Mouse (Mus musculus): ENCODE data around the gene Spata9.
"Not testable (repeated sequence)": the region's sequence is repeated elsewhere in the genome, so short reads cannot be mapped to it uniquely, and the experiment has no call there.

Gene Spata9

DNA sequence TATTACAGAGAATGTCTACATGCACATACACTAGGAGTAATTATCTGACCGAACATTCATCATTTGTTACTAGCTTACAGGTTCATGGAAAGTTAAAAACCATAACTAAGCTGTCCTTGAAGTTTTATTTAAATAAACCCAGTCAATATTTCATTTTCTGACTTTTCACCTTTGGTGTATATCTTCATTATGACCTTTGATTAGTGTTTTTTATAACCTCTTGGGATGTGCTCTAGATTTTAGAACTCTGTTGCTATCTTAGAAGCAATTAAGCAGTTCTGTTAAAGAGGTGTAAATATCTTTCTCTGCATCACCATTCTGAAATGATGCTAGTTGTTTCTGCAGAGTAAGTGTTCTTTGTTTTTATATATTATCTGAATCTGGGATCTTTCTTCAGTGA lies at the start of gene Spata9:
Spata9 (plus strand) TSS at position 301 of the 400 bp plus-strand sequence.
- no peak for DNase-seq (ENCODE audit: low spot score)

DNA sequence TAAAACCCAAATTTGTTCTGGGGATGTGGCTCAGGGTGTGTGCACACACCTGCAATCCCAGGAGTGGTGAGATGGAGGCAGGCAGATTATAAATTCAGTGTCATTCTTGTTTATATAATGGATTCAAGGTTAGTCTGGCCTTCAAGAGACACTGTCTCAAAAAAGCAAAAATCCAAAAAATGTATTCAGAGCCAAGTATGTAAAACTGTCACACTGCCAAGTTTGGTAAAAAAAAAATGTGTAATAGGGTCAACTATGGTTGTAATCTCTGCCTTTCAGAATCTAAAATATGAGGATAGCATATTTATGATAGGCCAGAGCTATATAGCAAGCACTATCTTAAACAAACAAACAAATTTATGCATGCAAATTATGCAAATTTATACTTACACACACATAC lies 39.0 kb upstream of the Spata9 start:
- DNase-seq (ENCODE audit: low spot score) = no peak

DNA sequence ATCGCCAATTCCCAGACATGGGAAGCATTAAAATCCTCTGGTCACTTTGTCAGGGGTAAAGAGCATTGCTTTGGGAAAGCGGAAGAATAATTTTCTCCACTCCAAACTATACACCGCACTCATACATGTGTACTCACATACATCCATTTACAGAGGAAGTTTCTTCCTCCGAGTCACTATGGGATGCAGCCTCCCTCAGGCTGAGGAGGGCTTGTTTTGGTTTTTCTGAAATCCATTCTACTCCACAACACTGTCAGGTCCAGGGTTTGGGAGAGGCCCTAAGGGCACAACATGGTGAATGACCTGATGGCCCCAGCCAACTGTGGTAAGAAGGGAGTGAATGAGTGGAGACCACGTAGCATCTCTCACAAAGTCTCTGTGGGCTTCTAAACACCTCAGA lies 37.9 kb upstream of the Spata9 start:
- DNase-seq (ENCODE audit: low spot score) = not testable (repeated sequence)

DNA sequence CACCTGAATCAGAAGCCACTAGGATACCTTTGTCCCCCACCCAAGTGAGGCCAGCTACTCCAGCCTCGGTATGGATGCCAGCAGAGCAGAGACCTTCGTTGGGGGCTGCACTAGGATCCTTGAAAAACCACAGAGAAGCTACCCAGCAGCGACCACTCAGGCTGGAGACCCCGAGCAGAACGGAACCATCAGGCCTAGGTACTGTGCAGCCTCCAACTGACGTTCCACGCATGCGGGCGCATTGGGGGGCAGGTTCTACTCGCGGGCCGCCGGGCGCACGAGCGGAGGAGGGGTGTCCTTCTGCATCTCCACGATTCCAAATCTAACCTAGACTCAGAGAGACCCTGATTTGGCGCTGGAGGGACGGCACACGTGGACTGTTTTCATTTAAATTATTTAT lies 36.9 kb upstream of the Spata9 start:
- no peak for DNase-seq (ENCODE audit: low spot score)

DNA sequence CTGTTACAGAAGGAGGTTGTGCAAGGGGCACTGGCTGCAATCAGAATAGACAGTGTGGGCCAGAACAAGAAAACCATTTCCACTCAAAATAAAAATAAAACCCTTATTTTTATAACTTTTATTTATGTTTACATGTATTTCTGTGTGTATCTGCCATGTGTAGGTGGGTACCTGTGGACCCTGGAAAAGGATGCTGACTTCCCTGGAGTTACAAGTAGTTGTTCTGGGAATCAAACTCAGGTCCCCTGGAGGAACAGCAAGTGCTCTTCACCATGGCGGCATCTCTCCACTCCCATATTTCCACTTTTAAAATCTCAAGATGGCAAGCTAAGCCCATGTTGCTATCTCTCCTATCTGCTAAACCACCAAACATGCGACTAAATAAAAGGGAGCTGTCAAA lies 36.3 kb upstream of the Spata9 start:
- no peak for DNase-seq (ENCODE audit: low spot score)

DNA sequence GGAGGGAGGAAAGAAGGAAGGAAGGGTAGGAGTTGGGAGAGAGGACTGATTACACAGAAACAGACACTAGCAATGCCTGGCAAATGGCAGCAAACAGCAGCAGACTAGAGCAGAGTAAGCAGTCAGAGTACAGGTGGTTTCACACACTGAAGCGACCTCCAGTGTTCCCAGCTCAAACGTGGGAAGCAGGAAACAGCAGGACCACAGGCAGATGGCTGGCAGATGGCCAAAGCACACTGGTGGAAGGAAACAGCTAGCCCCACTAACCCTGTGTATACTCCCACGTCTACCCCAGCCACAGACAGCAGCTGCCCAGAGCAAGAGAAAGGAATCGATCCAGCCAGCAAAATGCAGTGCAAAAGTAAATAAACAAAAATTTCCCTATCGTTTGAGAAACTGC lies 35.9 kb upstream of the Spata9 start:
- DNase-seq (ENCODE audit: low spot score) = peak; percentile 40

DNA sequence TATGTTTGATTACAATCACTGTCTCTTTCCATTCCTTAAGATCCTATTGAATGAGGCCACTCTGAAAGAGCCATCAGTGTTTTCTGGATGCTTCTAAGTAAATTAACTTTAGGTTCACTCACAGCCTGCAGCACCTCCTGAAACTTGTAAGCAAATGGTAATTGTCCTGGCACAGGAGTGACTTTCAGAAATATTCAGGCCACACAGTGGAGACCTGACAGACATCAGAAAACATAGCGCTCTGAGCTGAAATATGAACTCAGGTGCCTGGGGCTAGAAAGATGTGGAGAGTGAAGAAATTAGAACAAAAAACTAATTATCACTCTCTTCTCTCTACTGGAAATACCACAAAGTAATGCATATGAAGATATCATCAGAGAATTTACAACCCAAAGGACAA lies 33.7 kb upstream of the Spata9 start:
- DNase-seq (ENCODE audit: low spot score) = no peak

DNA sequence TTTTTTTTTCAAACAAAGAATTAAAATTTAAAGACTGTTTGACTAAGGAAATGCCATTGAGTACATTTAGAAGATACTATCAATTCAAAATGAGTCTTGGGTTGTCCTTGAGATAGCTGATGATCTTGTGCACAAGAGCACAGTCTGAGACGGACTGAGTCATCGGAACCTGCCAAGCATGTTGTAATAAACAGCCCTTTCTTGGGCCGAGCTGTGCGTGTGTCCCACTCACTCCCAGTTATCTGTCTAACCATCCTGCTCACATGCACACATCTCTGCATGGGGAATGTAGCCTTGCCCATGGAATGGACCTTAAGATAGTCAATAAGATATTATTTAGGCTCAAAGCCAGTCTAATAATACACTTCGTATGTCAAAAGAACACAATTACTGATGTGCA lies 28.1 kb upstream of the Spata9 start:
- no peak for DNase-seq (ENCODE audit: low spot score)

DNA sequence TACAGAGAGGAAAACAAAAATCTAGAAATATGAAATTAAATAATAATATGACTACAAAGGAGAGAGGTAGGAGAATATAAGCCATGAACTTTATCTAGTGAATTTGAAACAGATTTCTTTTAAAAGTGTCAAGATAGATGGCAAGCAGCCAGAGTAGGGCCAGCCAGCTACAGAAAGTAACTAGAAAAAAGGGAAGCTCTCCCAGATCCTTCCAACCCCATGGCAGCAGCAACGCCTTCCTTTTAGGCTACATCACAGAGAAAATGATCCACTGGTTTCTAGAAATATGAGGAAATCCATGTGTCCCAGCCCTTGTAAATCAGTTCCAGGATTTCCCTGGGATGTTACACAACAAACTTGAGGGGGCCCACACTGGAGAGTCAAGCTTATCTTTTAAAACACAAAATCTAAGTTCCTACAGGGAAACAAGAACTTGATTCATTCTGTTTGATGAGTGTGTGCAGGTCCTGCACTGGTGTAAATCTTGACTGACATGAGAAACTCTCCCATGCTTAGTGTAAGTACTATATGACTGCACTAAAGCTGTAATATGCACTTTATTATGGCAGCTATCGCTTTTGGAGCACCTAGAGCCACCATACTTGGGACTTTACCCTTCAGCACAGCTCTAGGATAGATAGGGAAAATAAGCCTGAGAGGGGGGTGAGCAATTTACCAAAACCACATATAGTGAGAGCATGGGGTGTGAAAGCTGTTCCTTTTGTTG lies 26.0 kb upstream of the Spata9 start:
- DNase-seq (ENCODE audit: low spot score) = no peak

DNA sequence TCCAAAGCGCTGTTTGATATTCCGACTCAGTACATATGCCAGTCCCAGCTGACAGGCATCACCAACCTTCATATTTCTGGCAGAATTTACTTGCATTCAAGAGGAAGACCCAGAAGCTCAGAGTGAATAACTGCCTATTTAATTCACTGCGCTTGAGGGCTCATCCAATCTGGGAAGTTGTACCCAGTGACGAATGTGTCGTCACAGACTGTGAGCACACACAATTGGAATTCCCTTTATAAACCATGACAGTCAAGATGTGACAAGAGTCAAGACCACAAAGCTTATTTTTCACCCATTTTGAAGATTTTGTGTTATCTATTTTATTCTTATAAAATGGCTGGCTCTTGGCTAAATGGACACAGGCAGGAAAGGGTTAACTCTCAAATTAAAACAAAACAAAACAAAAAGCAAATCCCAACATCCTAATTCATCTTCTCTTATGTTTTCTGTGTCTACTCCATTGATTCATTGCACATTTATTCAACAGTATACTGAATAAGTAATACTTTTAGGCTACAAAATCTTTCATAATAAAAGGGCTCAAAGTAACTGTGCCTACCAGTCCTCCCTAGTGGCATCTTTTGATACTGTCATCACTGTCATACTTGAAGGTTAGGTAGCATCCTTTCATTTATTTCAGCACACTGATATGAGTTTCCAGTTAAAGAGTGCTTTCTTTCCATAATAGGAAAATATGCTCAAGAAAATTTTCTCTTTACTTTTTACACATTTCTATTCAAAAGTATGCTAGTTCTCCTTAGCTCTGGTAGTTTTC lies 25.2 kb upstream of the Spata9 start:
- no peak for DNase-seq (ENCODE audit: low spot score)

DNA sequence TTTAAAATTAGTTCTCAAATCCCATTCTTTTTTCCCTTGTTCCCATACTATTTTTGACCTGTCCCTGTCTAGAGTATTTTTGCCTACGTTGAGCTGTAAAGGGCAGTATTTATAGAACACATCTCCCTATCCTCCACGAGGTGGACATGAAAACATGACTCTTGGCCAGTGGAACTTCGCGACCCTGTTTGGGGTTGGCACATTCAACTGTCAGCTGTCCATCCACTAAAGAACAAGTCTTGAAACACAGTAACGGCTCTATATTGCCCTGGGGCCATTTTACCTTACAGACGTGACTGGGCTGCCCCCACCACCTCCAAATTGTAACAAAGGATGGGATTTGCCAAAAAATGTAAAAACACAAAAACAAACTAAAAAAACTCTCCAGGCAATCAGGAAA lies 24.2 kb upstream of the Spata9 start:
- no peak for DNase-seq (ENCODE audit: low spot score)

DNA sequence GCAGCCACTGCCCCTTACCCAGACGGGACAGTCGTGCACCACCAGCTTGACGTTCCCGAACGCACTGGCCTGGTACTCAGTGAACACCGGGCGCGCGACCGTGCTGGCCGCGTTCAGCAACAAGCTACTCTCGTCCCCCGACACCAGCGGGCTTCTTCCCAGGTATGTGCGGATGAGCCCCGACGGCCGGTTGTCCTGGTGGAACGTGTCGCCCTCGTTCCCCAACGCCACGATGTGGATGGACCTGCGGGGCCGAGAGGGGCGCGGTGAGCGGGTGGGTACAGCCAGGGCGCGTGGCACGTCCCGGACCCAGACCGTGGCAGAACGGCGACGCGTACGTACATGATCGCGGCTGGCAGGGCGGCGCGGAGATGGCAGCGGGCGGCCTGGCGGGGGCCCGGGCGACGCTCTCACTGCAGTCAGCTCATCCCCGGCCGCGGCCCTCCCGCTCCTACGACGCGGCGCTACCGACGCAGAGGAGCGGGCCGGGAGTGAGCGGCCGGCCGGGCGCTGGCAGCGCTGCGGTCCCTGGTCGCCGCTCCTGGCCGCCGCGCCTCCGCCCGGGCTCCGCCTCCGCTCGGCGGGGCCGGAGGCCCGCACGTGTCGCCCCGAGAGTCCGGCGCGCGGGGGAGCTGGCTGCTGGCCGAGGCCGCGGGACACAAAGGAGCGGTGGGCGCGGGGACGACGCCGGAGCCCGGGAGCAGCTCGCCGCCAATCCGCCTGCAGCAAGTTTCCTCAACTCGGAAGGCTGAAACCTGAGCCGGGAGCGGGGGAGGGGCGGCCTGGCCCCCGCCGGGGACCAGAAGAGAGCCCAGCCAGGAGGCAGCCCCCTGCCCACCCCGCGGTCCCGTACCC lies 23.5 kb upstream of the Spata9 start, which contains the start of gene Rhobtb3:
Rhobtb3 (minus strand) TSS at position 737 of the 855 bp plus-strand sequence.
- peak; percentile 69 for DNase-seq (ENCODE audit: low spot score)

DNA sequence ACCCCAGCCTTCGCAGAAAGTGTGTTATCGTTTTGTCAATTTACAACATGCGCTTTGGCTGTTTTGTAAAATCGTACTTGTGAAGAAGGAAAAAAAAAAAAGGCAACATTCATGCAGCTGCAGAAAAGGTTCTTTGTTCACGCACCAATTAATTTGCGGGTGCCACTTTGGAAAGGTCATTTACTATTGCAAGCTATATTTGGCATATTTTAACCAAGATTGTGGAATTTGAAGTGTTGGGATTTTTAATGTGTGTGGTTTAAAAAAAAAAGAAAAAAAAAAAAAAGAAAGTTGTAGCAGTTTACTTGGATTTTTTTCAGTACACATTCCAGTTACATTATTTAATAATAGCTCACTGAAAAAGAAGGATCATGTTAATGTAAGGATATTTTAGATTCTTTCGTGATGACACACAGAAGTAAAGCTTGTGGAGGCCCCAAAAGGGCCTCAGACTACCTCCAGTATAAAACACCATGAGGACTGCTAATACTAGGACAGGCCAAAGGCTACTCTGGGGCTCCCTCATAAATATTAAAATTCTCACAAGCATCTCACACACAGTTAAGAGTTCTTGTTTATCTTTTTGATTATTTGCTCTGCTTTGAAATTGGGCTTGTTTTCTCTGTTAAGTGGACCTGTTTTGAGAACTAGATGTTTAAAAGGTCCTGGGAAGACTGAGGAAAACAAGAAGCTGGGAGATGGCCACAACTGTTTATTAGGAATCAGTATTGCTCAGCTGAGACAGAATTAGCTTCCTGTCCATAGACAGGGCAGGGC lies 22.7 kb upstream of the Spata9 start:
- no peak for DNase-seq (ENCODE audit: low spot score)

DNA sequence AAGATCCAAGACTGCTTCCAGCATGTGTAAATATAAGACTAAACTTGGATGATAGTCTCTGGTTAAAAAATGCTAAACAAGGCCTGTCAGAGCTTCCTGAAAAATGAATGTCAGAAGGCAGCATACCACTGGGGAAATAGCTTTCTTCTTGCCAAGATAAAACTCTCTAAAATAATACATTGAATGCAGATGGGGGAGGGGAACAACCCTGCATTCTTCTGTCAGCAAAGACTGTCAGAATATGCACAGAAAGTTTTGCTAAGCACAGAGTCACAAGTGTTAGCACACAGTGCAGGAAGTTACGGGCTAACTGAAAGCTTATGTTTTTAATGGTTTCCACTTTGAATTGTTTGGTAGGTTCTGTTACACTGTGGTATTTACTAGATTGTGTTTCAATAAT lies 16.7 kb upstream of the Spata9 start:
- DNase-seq (ENCODE audit: low spot score) = no peak

DNA sequence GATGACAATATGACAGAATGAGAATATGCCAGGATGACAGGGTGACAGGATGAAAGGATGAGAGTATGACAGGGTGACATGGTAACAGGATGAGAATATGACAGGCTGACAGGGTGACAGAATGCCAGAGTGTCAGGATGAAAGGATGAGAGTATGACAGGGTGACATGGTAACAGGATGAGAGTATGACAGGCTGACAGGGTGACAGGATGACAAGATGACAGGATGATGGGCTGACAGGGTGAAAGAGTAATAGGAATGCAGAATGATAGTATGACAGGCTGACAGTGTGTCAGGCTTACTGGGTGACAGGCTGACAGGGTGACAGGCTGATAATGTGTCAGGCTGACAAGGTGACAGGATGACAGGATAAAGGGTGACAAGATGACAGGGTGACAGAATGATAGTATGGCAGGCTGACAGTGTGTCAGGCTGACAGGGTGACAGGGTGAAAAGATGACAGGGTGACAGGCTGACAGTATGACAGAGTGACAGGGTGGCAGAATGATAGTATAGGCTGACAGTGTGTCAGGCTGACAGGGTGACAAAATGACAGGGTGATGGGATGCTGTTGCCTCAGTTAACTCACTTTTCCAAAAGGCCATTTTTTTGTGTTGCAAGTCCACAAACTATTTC lies 11.5 kb upstream of the Spata9 start:
- DNase-seq (ENCODE audit: low spot score) = no peak

DNA sequence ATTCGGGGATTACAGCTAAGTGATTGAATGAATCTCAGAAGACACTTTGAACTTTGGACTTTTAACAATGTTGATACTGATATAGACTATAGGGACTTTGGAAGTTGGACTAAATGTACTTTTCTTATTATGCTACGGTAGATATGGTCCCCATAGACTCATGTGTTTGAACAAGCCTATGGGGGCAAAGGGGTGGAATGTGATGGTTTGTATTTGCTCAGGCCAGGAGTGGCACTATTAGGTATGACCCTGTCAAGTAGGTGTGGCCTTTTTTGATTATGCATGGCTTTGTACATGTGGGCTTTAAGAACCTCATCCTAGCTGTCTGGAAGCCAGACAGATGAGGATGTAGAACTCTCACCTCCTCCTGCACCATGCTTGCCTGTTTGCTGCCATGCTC lies 7.5 kb downstream of the Spata9 start:
- DNase-seq (ENCODE audit: low spot score) = no peak

DNA sequence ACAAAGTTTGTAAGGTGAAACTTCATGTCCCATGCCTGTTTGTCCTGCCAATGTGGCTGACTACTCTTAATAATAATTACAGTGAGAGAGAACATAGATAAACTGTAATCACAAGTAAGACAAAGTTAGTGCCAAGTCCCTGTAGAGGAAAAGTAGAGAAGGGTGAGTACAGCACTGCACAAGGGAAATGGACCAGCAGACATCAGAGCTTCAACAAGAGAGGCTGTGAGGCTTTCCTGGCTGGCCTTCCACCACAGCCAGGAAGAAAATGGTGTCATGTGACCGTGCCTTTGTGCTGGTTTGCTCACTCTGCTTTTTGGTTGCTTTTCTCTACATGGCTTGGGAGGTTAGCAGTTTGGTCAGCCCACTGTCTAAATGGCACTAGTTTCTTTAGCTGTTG lies 8.7 kb downstream of the Spata9 start:
- DNase-seq (ENCODE audit: low spot score) = no peak

DNA sequence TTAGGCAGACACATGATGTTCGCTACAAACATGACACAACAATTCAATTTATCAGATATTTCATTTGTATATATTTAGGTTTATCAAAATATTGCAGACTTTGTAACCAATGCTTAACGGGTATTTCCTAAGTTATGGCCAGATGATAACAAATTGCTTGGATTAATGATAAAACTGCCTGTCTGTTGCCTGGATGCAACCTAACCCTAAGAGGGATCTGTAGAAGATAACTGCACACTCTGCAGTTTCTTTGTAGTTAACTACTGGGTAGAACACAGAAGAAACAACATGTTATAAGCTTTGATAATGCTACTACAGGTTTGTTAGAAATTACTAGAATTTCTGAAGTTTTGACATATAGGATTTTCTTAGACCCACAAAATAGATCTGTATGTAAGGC lies 9.3 kb downstream of the Spata9 start:
- no peak for DNase-seq (ENCODE audit: low spot score)

DNA sequence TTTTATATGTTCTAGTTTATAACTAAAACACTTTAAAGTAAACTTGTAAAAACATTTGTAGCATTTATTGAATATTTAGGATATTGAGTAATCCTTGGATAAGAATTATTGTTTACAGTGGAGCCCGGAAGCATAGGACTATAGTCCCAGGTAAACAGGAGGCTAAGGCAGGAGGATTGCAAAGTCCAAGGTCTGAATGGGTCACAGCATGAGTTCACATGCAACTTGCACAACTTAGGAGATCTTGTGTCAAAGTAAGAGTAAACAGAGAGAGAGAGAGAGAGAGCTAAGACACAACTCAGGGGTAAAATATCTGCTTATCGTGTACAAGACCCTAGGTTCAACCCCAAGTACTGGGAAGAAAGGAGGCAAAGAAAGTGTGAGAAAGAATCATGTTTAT lies 9.7 kb downstream of the Spata9 start:
- no peak for DNase-seq (ENCODE audit: low spot score)

DNA sequence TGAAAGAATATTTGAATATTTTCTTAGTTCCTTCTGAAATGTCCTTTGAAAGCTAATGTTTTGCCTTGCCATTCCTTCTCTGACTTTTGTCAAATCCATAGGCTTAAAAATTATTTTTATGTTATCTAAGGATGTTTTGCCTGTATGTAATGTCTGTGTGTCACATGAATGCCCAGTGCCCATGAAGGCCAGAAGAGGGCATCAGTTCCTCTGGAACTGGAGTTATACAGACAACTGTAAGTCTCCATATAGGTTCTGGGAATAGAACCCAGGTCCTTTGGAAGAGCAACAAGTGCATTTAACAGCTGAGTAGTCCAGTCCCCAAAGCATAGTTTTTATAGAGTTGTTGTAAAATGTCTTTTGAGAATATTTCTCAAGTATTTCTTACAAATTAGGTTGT lies 15.0 kb downstream of the Spata9 start:
- DNase-seq (ENCODE audit: low spot score) = no peak

DNA sequence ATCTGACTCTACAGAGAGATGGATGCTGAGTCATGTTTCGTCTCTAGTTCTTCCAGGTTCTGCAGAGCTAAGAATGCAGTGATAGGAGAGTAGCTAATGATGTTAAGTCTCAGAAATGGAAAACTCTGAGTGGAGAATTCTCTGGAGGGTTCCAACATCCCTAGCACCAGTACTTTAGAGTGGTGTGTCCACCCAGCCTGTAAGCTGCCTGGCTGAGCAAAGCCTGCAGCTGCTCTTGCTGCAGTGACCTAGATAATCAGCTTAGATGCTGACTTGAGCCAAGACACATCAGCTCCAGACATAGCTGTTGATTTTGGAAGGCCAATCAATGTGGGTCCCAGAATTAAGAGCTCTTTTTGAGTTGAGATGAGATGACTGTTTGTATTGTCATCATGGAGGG lies 21.1 kb downstream of the Spata9 start:
- DNase-seq (ENCODE audit: low spot score) = no peak

All from ovary, adult 18-20 months (tissue).